Mouse (Mus musculus): Measurements from ENCODE around the gene Tmem94. TPM values are rescaled to one million over a fixed set of nuclear protein-coding genes. Genes with fewer than 3 reads are reported as not detected.
"Not testable (repeated sequence)": the region's sequence is repeated elsewhere in the genome, so short reads cannot be mapped to it uniquely, and the experiment has no call there.

Gene Tmem94
- polyA plus RNA-seq, 1 experiment from 2014 or later = 8.2 TPM

- no peak for ATAC-seq
- Histone ChIP-seq H3K27me3 (replicated peaks; ENCODE audit: control insufficient read depth, insufficient read depth, low read length) (no peaks in the 10 kb centered on the region), H3K4me1 (replicated peaks; ENCODE audit: control insufficient read depth, insufficient read depth, low read length) (no peaks in the 10 kb centered on the region; the same call in 1 of the 2 replicates), H3K27ac (ENCODE audit: low read depth, low read length) (no peak overlapping the region), H3K9ac (ENCODE audit: low read depth, low read length) (no peak overlapping the region), H3K4me3 (ENCODE audit: low read depth, low read length) (no peak overlapping the region), H3K4me2 (replicated peaks; ENCODE audit: low read depth) (no peak overlapping the region), H3K36me3 (ENCODE audit: control insufficient read depth, insufficient read depth) (no peaks in the 10 kb centered on the region), H3K9me3 (ENCODE audit: control insufficient read depth) (no peaks in the 10 kb centered on the region)
- TF ChIP-seq CTCF (IDR thresholded peaks at IDR 0.05; ENCODE audit: low read depth) = no peak
- 84% methylated on average over 1 of the region's 1 CpGs for WGBS
These were observed 19.1 kb upstream of the Tmem94 start for GRCm38 (mm10) chr11:115746109-115746508.

- WGBS = 9% methylated on average over 8 of the region's 8 CpGs
- peak; percentile 60; the same call in 1 of the 2 replicates for ATAC-seq
- H3K4me2 ChIP-seq (replicated peaks; ENCODE audit: low read depth) = peak overlapping the region; percentile 30
These were observed 18.5 kb upstream of the Tmem94 start for GRCm38 (mm10) chr11:115746762-115747161.

DNA sequence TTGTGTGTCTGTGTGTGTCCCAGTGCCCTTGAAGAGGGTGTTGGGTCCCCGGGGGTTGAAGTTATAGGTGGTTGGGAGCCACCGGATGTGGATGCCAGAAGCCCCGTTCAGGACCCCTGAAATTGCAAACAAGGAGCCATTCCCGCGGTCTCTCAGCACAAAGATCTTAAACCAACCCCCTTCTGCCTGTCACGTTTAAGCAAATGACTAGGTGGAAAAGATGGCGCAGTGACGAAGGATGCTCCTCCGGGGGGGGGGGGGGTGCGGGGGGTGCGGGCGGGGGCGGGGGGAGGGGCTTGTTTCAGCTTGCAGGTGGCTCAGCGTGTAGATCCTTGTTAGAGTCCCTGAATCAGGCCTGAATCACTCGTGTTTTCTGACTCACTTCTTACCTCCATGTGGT lies 17.9 kb upstream of the Tmem94 start:
- Histone ChIP-seq H3K4me2 (replicated peaks; ENCODE audit: low read depth) (peak overlapping the region; percentile 30), H3K36me3 (ENCODE audit: control insufficient read depth, insufficient read depth) (no peaks in the 10 kb centered on the region), H3K27ac (ENCODE audit: low read depth, low read length) (no peak overlapping the region), H3K4me3 (ENCODE audit: low read depth, low read length) (no peak overlapping the region), H3K9me3 (ENCODE audit: control insufficient read depth) (no peaks in the 10 kb centered on the region), H3K9ac (ENCODE audit: low read depth, low read length) (no peak overlapping the region), H3K4me1 (replicated peaks; ENCODE audit: control insufficient read depth, insufficient read depth, low read length) (no peaks in the 10 kb centered on the region; the same call in 1 of the 2 replicates), H3K27me3 (replicated peaks; ENCODE audit: control insufficient read depth, insufficient read depth, low read length) (no peaks in the 10 kb centered on the region)
- ATAC-seq = no peak
- 13% methylated on average over 10 of the region's 15 CpGs for WGBS
- TF ChIP-seq CTCF (IDR thresholded peaks at IDR 0.05; ENCODE audit: low read depth) = no peak

More at GRCm38 (mm10) chr11:115746762-115747161, 18.5 kb upstream of the Tmem94 start:
- Histone ChIP-seq H3K9ac (ENCODE audit: low read depth, low read length) (no peak overlapping the region), H3K27ac (ENCODE audit: low read depth, low read length) (no peak overlapping the region), H3K36me3 (ENCODE audit: control insufficient read depth, insufficient read depth) (no peaks in the 10 kb centered on the region), H3K9me3 (ENCODE audit: control insufficient read depth) (no peaks in the 10 kb centered on the region), H3K27me3 (replicated peaks; ENCODE audit: control insufficient read depth, insufficient read depth, low read length) (no peaks in the 10 kb centered on the region), H3K4me3 (ENCODE audit: low read depth, low read length) (no peak overlapping the region), H3K4me1 (replicated peaks; ENCODE audit: control insufficient read depth, insufficient read depth, low read length) (no peaks in the 10 kb centered on the region; the same call in 1 of the 2 replicates)
- no peak for TF ChIP-seq CTCF (IDR thresholded peaks at IDR 0.05; ENCODE audit: low read depth)

- Histone ChIP-seq H3K36me3 (ENCODE audit: control insufficient read depth, insufficient read depth) (no peaks in the 10 kb centered on the region), H3K27me3 (replicated peaks; ENCODE audit: control insufficient read depth, insufficient read depth, low read length) (no peaks in the 10 kb centered on the region), H3K9me3 (ENCODE audit: control insufficient read depth) (no peaks in the 10 kb centered on the region), H3K4me3 (ENCODE audit: low read depth, low read length) (no peak overlapping the region), H3K4me1 (replicated peaks; ENCODE audit: control insufficient read depth, insufficient read depth, low read length) (no peaks in the 10 kb centered on the region; the same call in 1 of the 2 replicates), H3K9ac (ENCODE audit: low read depth, low read length) (no peak overlapping the region), H3K4me2 (replicated peaks; ENCODE audit: low read depth) (no peak overlapping the region), H3K27ac (ENCODE audit: low read depth, low read length) (no peak overlapping the region)
- no peak for ATAC-seq
- no peak for TF ChIP-seq CTCF (IDR thresholded peaks at IDR 0.05; ENCODE audit: low read depth)
- 89% methylated on average over 5 of the region's 5 CpGs for WGBS
These were observed 15.4 kb upstream of the Tmem94 start for GRCm38 (mm10) chr11:115749834-115750233.

GRCm38 (mm10) chr11:115751725-115752124 lies 13.5 kb upstream of the Tmem94 start:
- no peak for ATAC-seq
- H3K4me3 ChIP-seq (ENCODE audit: low read depth, low read length) = no peak overlapping the region
- WGBS = 52% methylated on average over 2 of the region's 2 CpGs
- H3K4me2 ChIP-seq (replicated peaks; ENCODE audit: low read depth) = no peak overlapping the region
- H3K4me1 ChIP-seq (replicated peaks; ENCODE audit: control insufficient read depth, insufficient read depth, low read length) = no peaks in the 10 kb centered on the region; the same call in 1 of the 2 replicates
- TF ChIP-seq CTCF (IDR thresholded peaks at IDR 0.05; ENCODE audit: low read depth) = no peak
- H3K9ac ChIP-seq (ENCODE audit: low read depth, low read length) = no peak overlapping the region
- no peak overlapping the region for H3K27ac ChIP-seq (ENCODE audit: low read depth, low read length)
- H3K9me3 ChIP-seq (ENCODE audit: control insufficient read depth) = no peaks in the 10 kb centered on the region
- H3K36me3 ChIP-seq (ENCODE audit: control insufficient read depth, insufficient read depth) = no peaks in the 10 kb centered on the region
- H3K27me3 ChIP-seq (replicated peaks; ENCODE audit: control insufficient read depth, insufficient read depth, low read length) = no peaks in the 10 kb centered on the region

DNA sequence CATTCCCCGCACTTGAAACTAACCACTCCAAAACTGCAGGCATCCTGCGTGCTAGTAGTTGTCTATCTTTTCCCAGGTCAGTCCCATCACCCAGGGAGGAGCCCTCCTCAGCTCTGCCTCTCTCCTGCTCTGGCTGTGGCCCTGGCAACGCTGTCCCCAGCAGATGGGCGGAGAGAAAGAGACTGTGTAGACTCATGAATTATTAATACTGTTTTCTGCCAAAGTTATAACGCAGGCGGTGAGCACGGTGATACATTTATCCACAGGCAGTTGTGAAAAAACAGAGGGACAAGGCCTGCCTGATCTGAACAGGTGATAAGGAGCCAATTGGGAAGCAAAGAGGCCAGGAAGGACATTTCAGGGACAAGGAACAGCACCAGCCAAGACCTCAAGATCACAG lies 12.6 kb upstream of the Tmem94 start:
- Histone ChIP-seq H3K9ac (ENCODE audit: low read depth, low read length) (no peak overlapping the region), H3K36me3 (ENCODE audit: control insufficient read depth, insufficient read depth) (no peaks in the 10 kb centered on the region), H3K27me3 (replicated peaks; ENCODE audit: control insufficient read depth, insufficient read depth, low read length) (no peaks in the 10 kb centered on the region), H3K4me3 (ENCODE audit: low read depth, low read length) (no peak overlapping the region), H3K27ac (ENCODE audit: low read depth, low read length) (no peak overlapping the region), H3K4me2 (replicated peaks; ENCODE audit: low read depth) (no peak overlapping the region), H3K4me1 (replicated peaks; ENCODE audit: control insufficient read depth, insufficient read depth, low read length) (no peaks in the 10 kb centered on the region), H3K9me3 (ENCODE audit: control insufficient read depth) (no peaks in the 10 kb centered on the region)
- no peak for TF ChIP-seq CTCF (IDR thresholded peaks at IDR 0.05; ENCODE audit: low read depth)
- no peak for ATAC-seq
- 78% methylated on average over 7 of the region's 7 CpGs for WGBS

GRCm38 (mm10) chr11:115753485-115753884 lies 11.7 kb upstream of the Tmem94 start:
- Histone ChIP-seq H3K9me3 (ENCODE audit: control insufficient read depth) (no peaks in the 10 kb centered on the region), H3K9ac (ENCODE audit: low read depth, low read length) (no peak overlapping the region), H3K36me3 (ENCODE audit: control insufficient read depth, insufficient read depth) (no peaks in the 10 kb centered on the region), H3K27me3 (replicated peaks; ENCODE audit: control insufficient read depth, insufficient read depth, low read length) (no peaks in the 10 kb centered on the region), H3K4me1 (replicated peaks; ENCODE audit: control insufficient read depth, insufficient read depth, low read length) (no peaks in the 10 kb centered on the region), H3K4me2 (replicated peaks; ENCODE audit: low read depth) (no peak overlapping the region), H3K4me3 (ENCODE audit: low read depth, low read length) (no peak overlapping the region), H3K27ac (ENCODE audit: low read depth, low read length) (peak overlapping the region; percentile 43)
- TF ChIP-seq CTCF (IDR thresholded peaks at IDR 0.05; ENCODE audit: low read depth) = no peak
- peak; percentile 99 for ATAC-seq
- WGBS = 39% methylated on average over 4 of the region's 4 CpGs

DNA sequence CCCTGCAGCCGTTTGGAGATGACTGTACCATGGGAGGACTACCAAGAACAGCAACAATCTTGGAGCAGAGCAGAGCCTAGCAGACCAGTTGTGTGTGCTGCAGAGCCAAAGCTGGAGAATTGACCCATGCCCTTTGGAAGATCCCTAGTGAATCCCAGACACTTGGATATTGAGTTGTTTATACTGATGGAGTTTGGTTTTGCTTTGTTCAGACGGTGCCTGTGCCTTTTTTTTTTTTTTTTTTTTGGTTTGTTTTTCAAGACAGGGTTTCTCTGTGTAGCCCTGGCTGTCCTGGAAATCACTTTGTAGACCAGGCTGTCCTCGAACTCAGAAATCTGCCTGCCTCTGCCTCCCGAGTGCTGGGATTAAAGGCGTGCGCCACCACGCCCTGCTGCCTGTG lies 3.1 kb upstream of the Tmem94 start:
- H3K9me3 ChIP-seq (ENCODE audit: control insufficient read depth); ATAC-seq; H3K27me3 ChIP-seq (replicated peaks; ENCODE audit: control insufficient read depth, insufficient read depth, low read length); H3K4me2 ChIP-seq (replicated peaks; ENCODE audit: low read depth); H3K9ac ChIP-seq (ENCODE audit: low read depth, low read length); H3K27ac ChIP-seq (ENCODE audit: low read depth, low read length); H3K4me3 ChIP-seq (ENCODE audit: low read depth, low read length); H3K36me3 ChIP-seq (ENCODE audit: control insufficient read depth, insufficient read depth); H3K4me1 ChIP-seq (replicated peaks; ENCODE audit: control insufficient read depth, insufficient read depth, low read length): not testable (repeated sequence)
- 88% methylated on average over 7 of the region's 7 CpGs for WGBS

Data from intestine, postnatal 0 days (tissue).